Mouse (Mus musculus): Measurements from ENCODE around the gene Snf8.

- TF ChIP-seq CTCF (IDR thresholded peaks at IDR 0.05; ENCODE audit: control insufficient read depth, insufficient read depth, insufficient read length) (no peak), CEBPB (IDR thresholded peaks at IDR 0.05; ENCODE audit: low read depth) (no peak), USF1 (IDR thresholded peaks at IDR 0.05; ENCODE audit: low read depth) (no peak), MYOD1 (IDR thresholded peaks at IDR 0.05; ENCODE audit: control insufficient read depth, insufficient read length, low read depth) (no peak), MAX (IDR thresholded peaks at IDR 0.05) (no peak), MYOG (IDR thresholded peaks at IDR 0.05; ENCODE audit: control insufficient read depth, extremely low read depth, insufficient read length) (no peak), FOSL1 (IDR thresholded peaks at IDR 0.05; ENCODE audit: insufficient read depth, low read length, poor library complexity, severe bottlenecking) (no peak)
Observed at GRCm38 (mm10) chr11:96005403-96006271, 29.0 kb upstream of the Snf8 start, which contains the start of gene Igf2bp1.

Measured in C2C12 (cell line).